Mouse (Mus musculus): Measurements from ENCODE around the gene Kcnb1.

- TF ChIP-seq CTCF (IDR thresholded peaks at IDR 0.05; ENCODE audit: borderline replicate concordance, control insufficient read depth, extremely low read depth, insufficient read depth, low read length, poor library complexity), result no peak
- TF ChIP-seq POLR2A (IDR thresholded peaks at IDR 0.05; ENCODE audit: control insufficient read depth, extremely low read depth, insufficient read depth, low read length, poor library complexity), result no peak
Observed at GRCm38 (mm10) chr2:167081135-167081534, 108.8 kb downstream of the Kcnb1 start.
